Mouse (Mus musculus): ENCODE results near the gene Olig1.
"Not testable (repeated sequence)": the region's sequence is repeated elsewhere in the genome, so short reads cannot be mapped to it uniquely, and the experiment has no call there.

DNA sequence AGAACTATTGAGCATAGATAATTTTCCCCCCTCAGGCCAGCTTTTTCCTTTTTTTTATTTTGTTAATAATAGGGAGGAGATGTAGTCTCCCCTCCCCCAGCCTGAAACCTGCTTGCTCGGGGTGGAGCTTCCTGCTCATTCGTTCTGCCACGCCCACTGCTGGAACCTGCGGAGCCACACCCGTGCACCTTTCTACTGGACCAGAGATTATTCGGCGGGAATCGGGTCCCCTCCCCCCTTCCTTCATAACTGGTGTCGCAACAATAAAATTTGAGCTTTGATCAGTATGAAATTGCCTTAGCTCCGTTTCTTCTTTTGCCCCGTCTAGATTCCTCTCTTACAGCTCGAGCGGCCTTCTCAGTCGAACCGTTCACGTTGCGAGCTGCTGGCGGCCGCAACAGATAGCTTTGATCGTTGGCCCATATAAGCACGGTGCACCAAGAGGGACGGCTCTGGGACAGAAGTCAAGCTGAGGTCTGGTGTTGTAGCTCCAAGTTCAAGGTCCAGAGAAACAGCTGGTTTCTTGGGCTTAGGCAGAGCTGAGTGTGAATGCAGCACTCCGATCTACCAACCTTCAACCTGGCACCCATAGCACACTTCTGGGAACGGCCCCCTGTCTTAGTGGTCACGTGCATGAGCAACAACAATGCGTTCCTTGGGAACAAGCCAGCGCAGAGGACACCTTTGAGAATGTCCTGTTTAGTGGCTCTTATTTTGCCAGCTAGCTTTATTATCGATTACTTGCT lies 14.0 kb upstream of the Olig1 start:
- TF ChIP-seq CTCF, EP300 (IDR thresholded peaks at IDR 0.05): not testable (repeated sequence)

All from lung, postnatal 0 days (tissue).